Mouse (Mus musculus) kidney, adult 2 months (tissue): ENCODE data around the gene Lrrc3c.

Source experiments
- CTCF ChIP-seq: fragments of 200-500 bp; conservative IDR thresholded peaks from 2 replicates; pipeline ENCODE4 v1.5.1; 2011; ENCODE audit warnings: low read depth, mild to moderate bottlenecking, control low read depth, low read length, moderate library complexity, mixed read lengths; ENCODE audit not compliant: insufficient read depth, insufficient read length
- POLR2A ChIP-seq: fragments of 200-500 bp; IDR thresholded peaks from one replicate; pipeline ENCODE4 v1.6.1; 2011; ENCODE audit warnings: low read depth, low read length, control low read depth

GRCm38 (mm10) chr11:98586892-98587563 lies 11.1 kb upstream of the Lrrc3c start, which contains the start of gene Ormdl3:
- no peak for TF ChIP-seq CTCF
- no peak for TF ChIP-seq POLR2A
